Mouse (Mus musculus) heart, adult 18-20 months (tissue): ENCODE data around the gene Klhl32. TPM values are rescaled to one million over a fixed set of nuclear protein-coding genes. Genes with fewer than 3 reads are reported as not detected.

Experiments
- total RNA-seq, 2 experiments: library from RNA; stranded (reverse); gene quantifications; 2 replicates each; pipeline ENCODE4 v1.2.3; 2021

Klhl32 gene
- total RNA-seq, 2 experiments from 2014 or later, result 2.0 to 2.2 TPM

Other genes starting within 250 kb of the Klhl32 start
- gene Ndufaf4, start 47.0 kb upstream of the Klhl32 start, total RNA-seq, result 10 to 100 TPM; 65.4 to 71.1 TPM
- gene Gpr63, start 115.3 kb upstream of the Klhl32 start, total RNA-seq, result 1 to 10 TPM in 1 of 2 experiments, under 1 TPM in 1; 0.85 to 1.4 TPM